Mouse (Mus musculus) monocyte, adult 2 months (primary cell): Measurements from ENCODE around the gene Htr1d.

ENCODE experiments used
- DNase-seq, 2 experiments: peaks; one replicate each; pipeline ENCODE4 v3.0.0; 2022; ENCODE audit warnings: low spot score in 2 of 2, low read depth in 1 of 2

Gene Htr1d

GRCm38 (mm10) chr4:136423224-136423623, at the start of gene Htr1d:
Htr1d (plus strand) TSS chr4:136423524.
- no peak for DNase-seq

GRCm38 (mm10) chr4:136377001-136377400, 46.3 kb upstream of the Htr1d start:
- no peak for DNase-seq

GRCm38 (mm10) chr4:136383052-136383451, 40.3 kb upstream of the Htr1d start:
- DNase-seq = no peak

GRCm38 (mm10) chr4:136383839-136384238, 39.5 kb upstream of the Htr1d start:
- DNase-seq = no peak

- DNase-seq = no peak
Measured at GRCm38 (mm10) chr4:136387261-136387660, 36.1 kb upstream of the Htr1d start.

GRCm38 (mm10) chr4:136401806-136402205, 21.5 kb upstream of the Htr1d start:
- no peak for DNase-seq

GRCm38 (mm10) chr4:136407831-136408230, 15.5 kb upstream of the Htr1d start:
- DNase-seq = no peak

- DNase-seq = no peak
Measured at GRCm38 (mm10) chr4:136411995-136412765, 11.1 kb upstream of the Htr1d start.

- DNase-seq = no peak
Measured at GRCm38 (mm10) chr4:136415477-136415876, 7.8 kb upstream of the Htr1d start.

- no peak for DNase-seq
Measured at GRCm38 (mm10) chr4:136418962-136419361, 4.4 kb upstream of the Htr1d start.

GRCm38 (mm10) chr4:136419386-136419785, 3.9 kb upstream of the Htr1d start:
- DNase-seq = no peak

GRCm38 (mm10) chr4:136424120-136424999, 1.0 kb downstream of the Htr1d start:
- no peak for DNase-seq

GRCm38 (mm10) chr4:136425000-136425288, 1.6 kb downstream of the Htr1d start:
- DNase-seq = no peak

- DNase-seq = no peak
Measured at GRCm38 (mm10) chr4:136430609-136431375, 7.5 kb downstream of the Htr1d start.

GRCm38 (mm10) chr4:136431376-136431693, 8.0 kb downstream of the Htr1d start:
- peak in 1 of 2 experiments; percentile 8 for DNase-seq

- DNase-seq = no peak
Measured at GRCm38 (mm10) chr4:136434029-136434428, 10.7 kb downstream of the Htr1d start.

GRCm38 (mm10) chr4:136439106-136439505, 15.8 kb downstream of the Htr1d start:
- no peak for DNase-seq

GRCm38 (mm10) chr4:136441354-136442043, 18.2 kb downstream of the Htr1d start:
- DNase-seq = no peak

- no peak for DNase-seq
Measured at GRCm38 (mm10) chr4:136444561-136444960, 21.2 kb downstream of the Htr1d start.

- DNase-seq = no peak
Measured at GRCm38 (mm10) chr4:136449795-136450194, 26.5 kb downstream of the Htr1d start.

- no peak for DNase-seq
Measured at GRCm38 (mm10) chr4:136450271-136450670, 26.9 kb downstream of the Htr1d start.
